Mouse (Mus musculus) ZHBTc4 (cell line): ENCODE data around the gene Slc15a5.

Experiments
- DNase-seq: peaks from one replicate; pipeline ENCODE4 v3.0.0-alpha.2; 2011; ENCODE audit warnings: low read depth, low spot score

Gene Slc15a5

DNA sequence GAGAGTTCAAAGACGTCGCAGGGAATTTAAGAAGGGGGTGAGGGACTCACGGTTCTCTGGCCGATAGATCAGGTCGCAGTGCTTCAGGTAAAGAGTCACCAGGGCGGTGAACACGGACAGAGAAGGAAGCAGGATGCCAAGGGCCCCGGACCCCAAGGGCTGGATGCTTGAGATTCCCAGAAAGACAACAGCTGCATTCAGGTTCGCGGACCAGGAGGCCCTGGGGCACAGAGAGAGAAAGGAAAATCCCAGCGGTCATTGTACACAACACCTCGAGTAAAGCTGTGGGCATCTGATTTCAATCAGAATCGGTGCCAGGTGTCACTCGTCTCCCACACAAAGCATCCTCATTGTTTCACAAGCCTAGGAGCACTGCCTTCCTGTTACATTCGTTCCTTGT is 24.1 kb downstream of the Slc15a5 start:
- DNase-seq = peak; percentile 20

DNA sequence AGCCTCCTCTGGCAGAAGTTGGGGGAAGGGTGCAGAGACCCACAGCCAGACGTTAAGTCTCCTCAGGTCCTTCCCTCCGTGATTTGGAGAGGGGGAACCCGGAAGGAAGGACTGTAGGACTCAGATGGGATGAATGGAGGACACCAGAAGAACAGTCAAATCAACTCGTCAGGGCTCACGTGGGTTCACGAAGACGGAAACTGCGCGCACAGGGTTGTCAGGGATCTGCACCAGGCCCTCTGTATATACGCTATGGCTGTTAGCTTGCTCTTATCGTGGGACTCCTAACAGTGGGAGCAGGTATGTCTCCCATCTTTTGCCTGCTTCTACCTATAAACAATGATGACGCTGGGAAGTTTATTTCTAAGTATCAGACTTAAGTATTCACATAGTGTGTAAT is 24.8 kb downstream of the Slc15a5 start:
- DNase-seq = no peak

- DNase-seq = peak; percentile 58
Observed at GRCm38 (mm10) chr6:138054166-138054565, 25.6 kb downstream of the Slc15a5 start.

GRCm38 (mm10) chr6:138053686-138054085 is 26.0 kb downstream of the Slc15a5 start:
- DNase-seq = no peak

DNA sequence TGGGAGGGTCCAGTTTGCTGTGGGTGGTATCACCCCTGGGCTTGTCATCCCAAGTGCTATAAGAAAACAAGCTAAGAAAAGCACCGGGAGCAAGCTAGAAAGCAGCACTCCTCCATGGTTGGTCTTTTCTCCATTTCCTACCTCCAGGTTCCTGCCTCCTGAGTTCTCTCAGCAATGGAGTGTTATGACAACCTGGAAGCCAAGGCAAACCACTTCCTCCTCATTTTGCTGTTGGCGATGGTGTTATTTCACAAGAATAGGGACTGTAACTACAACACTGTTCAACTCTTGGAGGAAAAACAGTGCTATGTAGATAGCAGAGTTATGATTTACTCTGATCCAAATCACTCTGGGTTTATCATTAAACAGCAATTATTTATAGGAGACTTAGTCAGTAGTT is 34.4 kb downstream of the Slc15a5 start:
- DNase-seq = no peak

- peak; percentile 55 for DNase-seq
Observed at GRCm38 (mm10) chr6:138042891-138043290, 36.8 kb downstream of the Slc15a5 start.

DNA sequence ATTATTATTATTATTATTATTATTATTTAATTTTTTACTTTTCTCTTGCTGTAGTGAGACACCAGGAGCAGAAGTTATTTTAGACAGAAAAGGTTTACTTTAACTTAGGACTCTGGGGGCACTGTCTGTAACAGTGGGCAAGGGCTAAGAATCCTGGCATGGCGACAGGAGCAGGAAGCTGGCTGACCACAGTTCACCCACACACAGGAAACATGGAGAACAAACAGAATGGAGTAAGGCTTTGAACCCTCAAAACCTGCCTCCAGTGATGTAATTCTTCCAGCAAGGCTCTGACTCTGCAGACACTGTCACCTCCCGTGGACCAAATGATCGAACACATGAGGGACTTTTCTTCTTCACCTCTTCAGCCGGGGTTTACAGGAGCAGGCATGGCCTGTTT is 37.9 kb downstream of the Slc15a5 start:
- no peak for DNase-seq

DNA sequence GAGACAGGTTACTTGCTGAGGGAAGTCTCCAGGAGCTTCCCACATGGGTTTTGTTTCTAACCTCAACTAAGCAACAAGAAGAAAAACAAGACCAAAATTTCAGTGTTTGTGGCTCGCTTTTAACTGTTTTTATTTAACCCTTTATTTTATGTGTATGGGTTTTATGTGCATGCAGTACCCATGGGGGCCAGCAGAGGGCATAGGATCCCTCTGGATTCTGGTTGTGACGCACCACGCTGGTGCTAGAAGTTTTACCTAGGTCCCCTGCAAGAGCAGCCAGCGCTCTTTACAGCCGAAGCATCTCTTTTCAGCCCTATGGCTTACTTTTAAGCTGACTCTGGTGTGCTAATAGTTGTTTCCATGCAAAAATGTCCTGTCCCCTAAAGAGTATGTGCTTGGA is 42.1 kb downstream of the Slc15a5 start:
- DNase-seq = peak; percentile 57

- no peak for DNase-seq
Observed at GRCm38 (mm10) chr6:138036891-138037290, 42.8 kb downstream of the Slc15a5 start.

DNA sequence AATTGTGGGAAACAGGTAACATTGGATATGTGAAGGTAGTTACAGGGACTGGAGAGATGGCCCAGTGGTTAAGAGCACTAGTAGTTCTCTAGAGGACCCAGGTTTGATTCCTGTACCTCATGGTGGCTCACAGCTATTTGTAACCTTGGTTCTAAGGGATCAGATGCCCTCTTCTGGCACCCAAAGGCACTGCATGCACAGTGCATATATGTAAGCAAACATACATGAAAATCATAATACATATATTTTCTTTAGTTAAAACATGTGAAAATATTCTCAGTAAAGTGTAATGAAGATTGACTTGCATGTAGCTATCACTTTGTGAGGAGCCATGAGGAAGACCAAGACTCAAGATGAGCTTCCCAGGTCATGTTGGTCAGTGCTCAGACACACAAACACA is 62.8 kb downstream of the Slc15a5 start:
- DNase-seq = no peak

- DNase-seq = no peak
Observed at GRCm38 (mm10) chr6:138014976-138015674, 64.6 kb downstream of the Slc15a5 start.

- no peak for DNase-seq
Observed at GRCm38 (mm10) chr6:138011955-138012354, 67.8 kb downstream of the Slc15a5 start.

- DNase-seq = no peak
Observed at GRCm38 (mm10) chr6:138007705-138008104, 72.0 kb downstream of the Slc15a5 start.

DNA sequence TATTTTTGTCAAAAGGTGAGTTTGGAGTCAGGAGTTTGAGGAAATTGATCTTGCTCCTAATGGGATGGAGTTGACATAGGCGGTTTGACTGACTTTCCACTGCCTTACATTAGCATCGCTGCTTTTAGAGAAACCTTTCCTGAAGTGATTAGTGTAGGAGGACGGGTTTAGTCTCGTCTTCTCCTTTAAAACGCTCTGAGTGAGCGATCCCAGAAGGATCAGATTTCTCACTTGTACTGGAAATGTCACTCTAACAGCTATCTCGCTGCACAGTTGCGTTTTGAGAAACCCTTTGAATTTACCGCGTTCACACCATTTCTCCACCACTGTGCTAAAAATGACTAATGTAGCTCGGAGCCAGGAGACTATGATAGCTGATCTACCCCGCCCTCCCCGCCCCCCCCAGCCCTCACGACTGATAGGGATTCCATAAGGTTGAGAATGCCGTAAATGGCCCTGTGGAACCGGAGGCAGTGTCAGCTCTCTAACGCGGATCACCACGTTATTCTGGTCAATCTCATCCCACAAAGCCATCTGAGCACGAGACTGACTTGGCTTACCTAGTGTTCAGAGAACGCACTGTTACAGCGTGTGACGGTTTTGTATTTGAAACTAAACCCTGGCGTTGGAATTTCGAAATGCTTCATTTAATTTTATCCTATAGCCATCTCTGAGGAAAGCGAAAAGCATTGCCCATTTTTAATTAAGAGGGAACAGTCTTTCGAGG is 73.0 kb downstream of the Slc15a5 start:
- no peak for DNase-seq

DNA sequence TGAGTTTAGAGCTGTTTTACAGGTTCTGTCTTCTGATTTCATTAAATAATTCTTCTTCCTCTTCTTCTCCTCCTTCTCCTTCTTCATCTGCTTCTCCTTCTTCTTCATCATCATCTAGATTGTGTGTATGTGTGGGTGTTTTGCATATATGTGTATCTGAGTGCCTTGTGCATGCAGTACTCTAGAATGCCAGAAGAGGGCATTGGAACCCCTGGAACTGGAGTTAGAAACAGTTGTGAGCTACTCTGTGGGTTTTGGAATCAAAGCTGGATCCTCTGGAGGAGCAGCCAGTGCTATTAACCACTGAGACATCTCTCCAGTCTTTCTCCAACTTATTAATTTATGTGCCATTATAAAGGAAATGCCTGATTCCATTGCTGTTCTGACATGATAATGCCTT is 89.9 kb downstream of the Slc15a5 start:
- peak; percentile 56 for DNase-seq

GRCm38 (mm10) chr6:137985169-137985568 is 94.5 kb downstream of the Slc15a5 start:
- no peak for DNase-seq

DNA sequence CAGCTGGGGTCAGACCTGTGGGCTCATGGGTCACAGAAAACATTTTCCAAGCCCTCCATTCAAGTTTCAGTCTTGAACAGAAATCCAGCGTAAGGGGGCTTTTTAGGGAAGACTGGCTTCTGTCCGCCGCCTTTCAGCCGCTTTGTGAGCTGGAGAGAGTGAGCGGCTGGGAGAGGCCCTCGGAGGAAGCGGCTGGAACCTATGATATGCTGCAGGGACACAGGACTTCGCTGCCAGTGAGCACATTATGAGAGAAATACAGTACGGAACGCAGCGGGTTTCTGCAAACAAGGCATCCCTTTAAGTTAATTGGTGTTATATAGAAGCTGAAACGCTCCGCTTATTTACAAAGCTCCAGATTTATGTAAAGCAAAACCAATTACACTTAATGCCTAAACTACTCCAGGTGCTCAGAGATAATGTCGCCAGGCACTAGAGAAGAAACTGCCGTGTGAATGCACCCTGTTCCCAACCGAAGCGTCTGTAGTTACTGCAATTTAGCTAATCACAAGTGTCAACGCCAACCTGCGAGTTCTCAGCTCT is 97.5 kb downstream of the Slc15a5 start:
- peak; percentile 54 for DNase-seq

GRCm38 (mm10) chr6:137980905-137981696 is 98.6 kb downstream of the Slc15a5 start:
- DNase-seq = peak; percentile 23

GRCm38 (mm10) chr6:137980413-137980812 is 99.3 kb downstream of the Slc15a5 start:
- no peak for DNase-seq

- DNase-seq = no peak
Observed at GRCm38 (mm10) chr6:137979802-137980201, 99.9 kb downstream of the Slc15a5 start.

DNA sequence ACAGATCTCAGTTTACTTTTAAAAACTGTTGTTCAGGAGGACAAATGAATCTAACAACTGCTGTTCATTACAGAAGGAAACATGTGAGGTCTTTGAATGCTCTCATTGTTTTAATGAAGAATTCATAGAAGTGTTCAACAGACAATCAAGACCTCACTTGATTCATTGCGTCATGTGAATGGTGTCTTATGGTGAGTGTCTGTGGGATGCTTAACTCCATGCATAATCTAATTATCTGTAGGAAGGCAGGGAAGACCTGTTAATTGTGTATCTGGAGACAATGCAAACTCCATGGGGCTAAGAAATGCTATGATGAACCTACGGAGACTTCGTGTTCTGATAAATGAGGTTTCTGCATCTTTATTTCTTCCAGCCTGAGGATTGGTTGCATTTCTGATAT is 103.7 kb downstream of the Slc15a5 start:
- DNase-seq = no peak

- no peak for DNase-seq
Observed at GRCm38 (mm10) chr6:137963703-137964102, 116.0 kb downstream of the Slc15a5 start.
